Mouse (Mus musculus): ENCODE data around the gene 1700020L24Rik. TPM values are rescaled to one million over a fixed set of nuclear protein-coding genes. Genes with fewer than 3 reads are reported as not detected.
A peak's percentile ranks its signal among the peaks of the same experiment; 100 is the strongest.

Gene 1700020L24Rik
- polyA plus RNA-seq, 1 experiment from 2014 or later = 0.29 TPM

DNA sequence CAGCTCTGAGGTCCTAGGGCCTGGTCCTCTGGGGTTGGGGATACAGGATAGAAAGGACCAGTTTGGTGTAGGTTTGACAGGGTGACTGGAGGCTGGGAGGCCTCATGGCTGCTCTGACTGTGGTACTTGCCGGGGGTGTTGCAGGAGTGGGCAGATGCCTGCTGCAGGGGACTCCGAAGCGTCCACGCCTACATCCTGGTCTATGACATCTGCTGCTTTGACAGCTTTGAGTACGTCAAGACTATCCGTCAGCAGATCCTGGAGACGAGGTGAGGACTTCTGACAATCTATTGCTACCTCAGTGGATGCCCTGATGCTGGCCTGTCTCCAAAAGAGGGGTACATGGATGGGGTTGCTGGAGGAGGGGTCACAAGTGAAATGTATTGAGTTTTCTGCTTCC is 19.8 kb upstream of the 1700020L24Rik start:
- H3K4me1 ChIP-seq = peaks cover 11% of the 10 kb centered on the region
- H3K36me3 ChIP-seq = no peaks in the 10 kb centered on the region
- H3K4me3 ChIP-seq = no peak overlapping the region
- no peak for ATAC-seq (ENCODE audit: low FRiP score, low read depth)
- no peak overlapping the region for H3K4me2 ChIP-seq (replicated peaks)
- H3K9ac ChIP-seq (replicated peaks) = no peak overlapping the region
- WGBS = 82% methylated on average over 7 of the region's 7 CpGs
- no peak overlapping the region for H3K27ac ChIP-seq (replicated peaks)
- no peaks in the 10 kb centered on the region for H3K9me3 ChIP-seq
- H3K27me3 ChIP-seq = peaks cover 69% of the 10 kb centered on the region

DNA sequence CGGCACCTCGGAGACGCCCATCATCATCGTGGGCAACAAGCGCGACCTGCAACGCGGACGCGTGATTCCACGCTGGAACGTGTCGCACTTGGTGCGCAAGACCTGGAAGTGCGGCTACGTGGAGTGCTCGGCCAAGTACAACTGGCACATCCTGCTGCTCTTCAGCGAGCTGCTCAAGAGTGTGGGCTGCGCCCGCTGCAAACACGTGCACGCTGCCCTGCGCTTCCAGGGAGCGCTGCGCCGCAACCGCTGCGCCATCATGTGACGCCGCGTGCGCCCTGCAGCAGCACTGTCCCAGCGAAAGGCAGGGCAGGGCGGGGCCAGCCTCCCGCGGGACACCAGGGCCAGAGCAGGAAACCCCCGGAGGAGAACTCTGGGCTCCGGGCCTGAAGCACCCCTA is 18.9 kb upstream of the 1700020L24Rik start:
- ATAC-seq (ENCODE audit: low FRiP score, low read depth) = peak; percentile 38; the same call in 1 of the 2 replicates
- peaks cover 71% of the 10 kb centered on the region for H3K27me3 ChIP-seq
- H3K4me1 ChIP-seq = peaks cover 11% of the 10 kb centered on the region
- 7% methylated on average over 38 of the region's 38 CpGs for WGBS
- no peaks in the 10 kb centered on the region for H3K36me3 ChIP-seq
- no peak overlapping the region for H3K9ac ChIP-seq (replicated peaks)
- H3K27ac ChIP-seq (replicated peaks) = no peak overlapping the region
- H3K4me3 ChIP-seq = peak overlapping the region; percentile 24; the same call in 1 of the 2 replicates
- no peaks in the 10 kb centered on the region for H3K9me3 ChIP-seq
- peak overlapping the region; percentile 41 for H3K4me2 ChIP-seq (replicated peaks)

DNA sequence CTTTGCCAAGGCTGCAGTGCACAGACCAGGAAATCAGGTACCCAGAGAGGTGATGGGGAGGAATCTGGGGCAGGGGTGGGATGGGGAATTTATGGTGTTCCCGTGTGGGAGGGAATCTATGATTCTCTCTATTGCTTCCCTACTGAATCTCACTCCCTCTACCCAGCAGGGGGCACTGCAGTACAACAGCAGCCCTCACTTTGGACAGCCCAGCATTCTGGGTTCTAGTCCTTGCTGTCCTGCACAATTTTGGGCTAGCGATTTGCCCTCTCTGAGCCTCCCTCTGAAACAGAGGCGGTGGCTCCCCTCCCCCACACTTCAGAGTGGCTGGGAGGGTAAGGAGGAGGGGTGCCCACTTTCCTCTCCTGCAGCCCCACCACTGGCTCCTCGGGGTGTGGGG is 17.1 kb upstream of the 1700020L24Rik start:
- ATAC-seq (ENCODE audit: low FRiP score, low read depth) = no peak
- 36% methylated on average over 4 of the region's 4 CpGs for WGBS
- Histone ChIP-seq H3K4me3 (no peak overlapping the region), H3K9ac (replicated peaks) (no peak overlapping the region), H3K9me3 (no peaks in the 10 kb centered on the region), H3K27me3 (peaks cover 77% of the 10 kb centered on the region), H3K4me2 (replicated peaks) (no peak overlapping the region), H3K36me3 (no peaks in the 10 kb centered on the region), H3K27ac (replicated peaks) (no peak overlapping the region), H3K4me1 (peaks cover 11% of the 10 kb centered on the region)

DNA sequence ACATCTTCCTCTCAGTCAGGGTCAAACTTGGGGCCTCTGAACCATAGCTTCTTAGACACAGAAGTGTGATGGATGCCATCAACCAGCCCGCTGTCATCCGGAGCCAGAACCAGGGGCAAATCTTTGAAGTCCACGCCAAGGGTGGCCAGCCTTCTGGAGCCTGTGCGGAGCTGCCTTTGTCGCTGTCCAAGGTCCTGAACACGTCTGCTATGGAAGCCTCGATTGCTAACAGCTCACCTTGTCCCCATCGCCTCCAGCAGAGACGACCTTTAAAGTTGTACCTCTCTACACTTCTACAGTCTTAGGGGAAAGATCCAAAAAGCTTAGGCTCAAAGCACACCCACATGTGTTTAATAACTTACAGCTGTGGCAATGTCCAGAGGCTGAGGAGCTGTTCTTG is 16.2 kb upstream of the 1700020L24Rik start:
- Histone ChIP-seq H3K4me2 (replicated peaks) (no peak overlapping the region), H3K36me3 (no peaks in the 10 kb centered on the region), H3K27me3 (peaks cover 73% of the 10 kb centered on the region), H3K27ac (replicated peaks) (no peak overlapping the region), H3K9ac (replicated peaks) (no peak overlapping the region), H3K4me3 (no peak overlapping the region), H3K4me1 (peaks cover 11% of the 10 kb centered on the region), H3K9me3 (no peaks in the 10 kb centered on the region)
- ATAC-seq (ENCODE audit: low FRiP score, low read depth) = no peak
- 6% methylated on average over 9 of the region's 9 CpGs for WGBS

DNA sequence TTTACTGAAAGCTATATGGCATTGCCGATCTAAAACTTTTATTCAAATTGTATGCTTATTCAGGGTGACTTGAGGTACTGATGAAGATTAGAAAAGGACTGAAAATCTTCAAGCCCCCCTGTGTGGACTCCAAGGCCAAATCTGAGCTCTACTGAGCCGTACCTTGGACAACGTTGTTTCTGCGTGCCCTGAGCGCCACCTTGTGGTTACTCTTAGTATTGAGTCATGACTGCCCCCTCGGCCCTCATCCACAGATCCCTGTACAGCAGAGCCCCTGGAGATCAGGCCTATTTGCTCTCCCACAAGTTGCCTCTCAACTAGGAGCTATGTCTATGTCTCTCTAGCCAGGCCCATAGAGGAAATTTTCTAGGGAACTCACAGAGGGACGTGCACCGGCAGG is 12.8 kb upstream of the 1700020L24Rik start:
- Histone ChIP-seq H3K9ac (replicated peaks) (no peak overlapping the region), H3K36me3 (no peaks in the 10 kb centered on the region), H3K4me2 (replicated peaks) (no peak overlapping the region), H3K27ac (replicated peaks) (no peak overlapping the region), H3K27me3 (peaks cover 71% of the 10 kb centered on the region), H3K9me3 (no peaks in the 10 kb centered on the region), H3K4me3 (no peak overlapping the region), H3K4me1 (peaks cover 3% of the 10 kb centered on the region; the same call in 1 of the 2 replicates)
- peak; percentile 34; the same call in 1 of the 2 replicates for ATAC-seq (ENCODE audit: low FRiP score, low read depth)
- WGBS = 10% methylated on average over 8 of the region's 8 CpGs

DNA sequence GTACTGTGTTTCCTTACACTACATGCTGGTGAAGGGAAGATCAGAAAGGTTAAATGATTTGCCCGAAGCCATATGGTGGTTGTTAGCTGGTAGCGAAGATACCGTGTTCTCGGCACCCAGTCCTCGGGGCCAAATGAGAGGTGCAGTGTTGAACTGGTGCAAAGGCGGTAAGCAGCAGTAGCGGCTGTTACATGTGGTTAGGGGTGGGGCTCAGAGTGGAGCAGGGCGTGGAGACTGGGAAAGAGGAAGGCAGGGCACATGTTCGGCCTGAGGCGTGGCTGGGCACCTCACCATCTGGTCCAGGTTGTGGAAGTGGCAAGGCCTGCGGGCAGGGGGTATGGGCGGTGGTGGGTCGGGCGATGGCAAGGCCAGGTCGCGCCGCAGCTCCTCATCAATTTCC is 10.5 kb upstream of the 1700020L24Rik start:
- 48% methylated on average over 12 of the region's 17 CpGs for WGBS
- peaks cover 51% of the 10 kb centered on the region for H3K27me3 ChIP-seq
- no peak overlapping the region for H3K4me2 ChIP-seq (replicated peaks)
- no peak overlapping the region for H3K4me3 ChIP-seq
- no peak overlapping the region for H3K27ac ChIP-seq (replicated peaks)
- no peak overlapping the region for H3K9ac ChIP-seq (replicated peaks)
- no peaks in the 10 kb centered on the region for H3K36me3 ChIP-seq
- peaks cover 3% of the 10 kb centered on the region; the same call in 1 of the 2 replicates for H3K4me1 ChIP-seq
- H3K9me3 ChIP-seq = no peaks in the 10 kb centered on the region
- ATAC-seq (ENCODE audit: low FRiP score, low read depth) = no peak

DNA sequence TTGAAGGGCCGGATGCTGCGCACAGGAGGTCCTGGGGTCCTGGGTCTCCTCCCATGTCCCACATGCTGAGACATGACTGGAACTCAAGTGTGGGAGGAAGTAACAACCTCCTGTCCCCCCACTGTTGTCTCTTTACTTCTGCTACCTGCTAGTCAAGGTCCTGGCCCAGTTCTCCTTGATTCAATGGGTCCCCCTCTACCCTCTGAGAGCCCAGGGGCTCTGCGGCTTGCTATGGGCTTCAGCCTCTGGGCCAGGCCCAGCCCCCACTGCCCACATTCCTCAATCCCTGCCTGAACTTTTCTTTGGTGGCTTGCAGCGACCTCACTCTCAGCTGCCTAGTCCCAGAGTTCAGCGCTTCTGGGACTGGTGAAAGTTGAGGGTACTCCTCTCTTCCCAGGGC is 8.1 kb upstream of the 1700020L24Rik start, which contains the start of gene Gas2l2:
Gene Gas2l2 (minus strand): TSS at position 101 of the 400 bp plus-strand sequence.
- H3K27me3 ChIP-seq = peaks cover 35% of the 10 kb centered on the region
- H3K9me3 ChIP-seq = no peaks in the 10 kb centered on the region
- H3K4me3 ChIP-seq = no peak within 1 kb of the TSS
- H3K27ac ChIP-seq (replicated peaks) = no peak within 1 kb of the TSS
- H3K9ac ChIP-seq (replicated peaks) = no peak within 1 kb of the TSS
- ATAC-seq (ENCODE audit: low FRiP score, low read depth) = no peak
- no peaks in the 10 kb centered on the region for H3K36me3 ChIP-seq
- no peak within 1 kb of the TSS for H3K4me2 ChIP-seq (replicated peaks)
- WGBS = 56% methylated on average over 5 of the region's 5 CpGs
- peaks cover 3% of the 10 kb centered on the region; the same call in 1 of the 2 replicates for H3K4me1 ChIP-seq

DNA sequence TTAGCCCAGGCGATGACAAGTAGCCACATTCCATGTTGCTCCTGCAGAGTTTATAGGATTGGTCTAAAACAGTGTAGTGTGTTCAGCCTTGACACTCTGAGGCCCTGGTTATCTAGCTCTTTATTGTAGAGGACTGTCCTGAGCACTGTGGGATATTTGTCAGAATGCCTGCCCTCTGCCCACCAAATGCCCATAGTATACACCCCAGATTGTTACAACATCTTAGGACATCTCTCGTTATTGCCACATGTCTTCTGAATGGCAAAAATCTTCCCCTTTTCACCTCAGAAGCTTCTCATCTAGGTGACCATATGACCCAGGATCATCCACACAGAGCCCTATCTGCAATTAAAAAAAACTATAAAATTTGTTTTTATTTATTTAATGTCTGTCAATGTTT is 4.9 kb upstream of the 1700020L24Rik start:
- no peak for ATAC-seq (ENCODE audit: low FRiP score, low read depth)
- H3K9ac ChIP-seq (replicated peaks) = no peak overlapping the region
- WGBS = 88% methylated on average over 2 of the region's 2 CpGs
- no peak overlapping the region for H3K4me3 ChIP-seq
- no peak overlapping the region for H3K27ac ChIP-seq (replicated peaks)
- H3K4me2 ChIP-seq (replicated peaks) = no peak overlapping the region
- H3K9me3 ChIP-seq = no peaks in the 10 kb centered on the region
- peaks cover 3% of the 10 kb centered on the region; the same call in 1 of the 2 replicates for H3K4me1 ChIP-seq
- H3K27me3 ChIP-seq = peaks cover 28% of the 10 kb centered on the region
- H3K36me3 ChIP-seq = no peaks in the 10 kb centered on the region

DNA sequence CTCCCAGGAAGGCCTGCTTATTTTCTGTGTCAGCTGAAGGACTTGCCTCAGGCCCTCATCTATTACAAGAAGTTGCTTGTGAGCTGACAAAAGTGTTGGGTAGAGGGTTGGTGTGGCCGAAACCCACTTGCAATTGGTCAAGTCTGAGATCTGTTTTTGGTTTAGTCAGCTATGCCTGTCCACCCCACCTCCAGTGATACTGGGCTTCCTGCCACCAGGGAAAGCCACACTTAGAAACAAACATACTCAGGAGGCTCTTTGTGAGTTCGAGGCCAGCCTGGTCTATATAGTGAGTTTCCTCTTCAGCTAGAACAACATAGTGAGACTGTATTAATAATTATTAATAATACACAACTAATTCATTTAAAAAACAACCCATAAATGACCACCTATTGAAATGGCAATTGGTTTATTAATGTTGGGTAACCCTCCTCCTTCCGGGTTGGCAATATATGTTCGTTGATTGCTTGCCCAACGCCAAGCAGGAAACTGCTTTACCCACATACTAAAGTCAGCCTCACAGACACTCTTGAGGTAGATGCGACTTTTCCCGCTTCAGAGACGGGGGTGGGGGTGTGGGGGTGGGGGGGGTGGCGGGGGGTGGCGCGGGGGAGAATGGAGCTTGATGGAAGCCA is 2.1 kb downstream of the 1700020L24Rik start:
- Histone ChIP-seq H3K36me3 (no peaks in the 10 kb centered on the region), H3K4me3 (peak overlapping the region; percentile 50), H3K4me1 (0 out of 2 replicates have a peak, but pooled peaks cover 7% of the 10 kb centered on the region), H3K27me3 (peaks cover 56% of the 10 kb centered on the region), H3K4me2 (replicated peaks) (peak overlapping the region; percentile 82), H3K9ac (replicated peaks) (peak overlapping the region; percentile 63; the same call in 1 of the 2 replicates), H3K9me3 (no peaks in the 10 kb centered on the region), H3K27ac (replicated peaks) (no peak overlapping the region)
- 46% methylated on average over 8 of the region's 11 CpGs for WGBS
- ATAC-seq (ENCODE audit: low FRiP score, low read depth) = no peak

DNA sequence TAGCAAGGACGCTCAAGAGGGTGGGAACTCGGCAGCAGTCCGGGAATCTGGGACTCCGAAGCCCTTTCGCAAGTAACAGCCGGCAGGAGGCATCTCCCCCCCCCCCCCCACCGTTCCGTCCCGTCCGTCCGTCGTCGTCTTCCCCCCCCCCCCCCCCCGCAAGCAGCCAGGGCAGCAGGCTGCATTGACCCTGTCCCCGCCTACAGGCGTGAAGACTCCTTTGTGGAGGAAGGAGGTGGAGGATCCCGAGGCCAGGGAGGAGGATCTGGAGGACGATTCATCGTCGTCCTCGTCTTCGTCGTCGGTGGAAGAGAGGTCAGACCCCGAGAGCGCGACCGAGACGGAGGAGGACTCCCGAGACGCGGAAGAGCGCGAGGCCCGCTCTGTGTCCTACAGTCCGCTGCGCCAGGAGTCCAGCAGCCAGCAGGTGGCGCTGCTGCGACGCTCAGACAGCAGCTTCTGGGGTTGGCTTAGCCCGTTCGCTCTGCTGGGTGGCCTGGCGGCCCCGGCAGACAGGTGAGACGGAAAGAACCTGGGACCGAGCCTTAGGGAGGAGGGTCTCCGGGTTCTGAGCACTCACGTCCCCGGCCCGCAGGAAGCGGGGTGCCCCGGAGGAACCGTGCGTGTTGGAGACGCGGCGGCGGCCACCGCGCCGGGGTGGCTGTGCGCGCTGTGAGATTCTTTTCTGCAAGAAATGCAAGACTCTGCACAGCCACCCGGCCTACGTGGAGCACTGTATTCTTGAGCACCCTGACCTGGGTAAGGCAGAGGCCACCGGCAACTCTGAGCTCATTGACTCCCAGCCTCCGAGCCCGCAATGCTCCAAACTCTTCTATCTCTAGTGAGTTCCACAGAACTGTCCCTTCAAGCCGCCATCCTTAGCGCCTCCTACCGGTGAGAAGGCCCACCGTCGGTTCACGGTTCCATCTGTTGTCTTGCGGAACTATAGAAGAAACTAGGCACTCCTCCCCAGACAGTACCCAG is 2.9 kb downstream of the 1700020L24Rik start:
- Histone ChIP-seq H3K9me3 (no peaks in the 10 kb centered on the region), H3K27me3 (peaks cover 60% of the 10 kb centered on the region), H3K4me2 (replicated peaks) (peak overlapping the region; percentile 82), H3K9ac (replicated peaks) (peak overlapping the region; percentile 63), H3K4me1 (peaks cover 11% of the 10 kb centered on the region), H3K27ac (replicated peaks) (no peak overlapping the region), H3K4me3 (peak overlapping the region; percentile 50), H3K36me3 (no peaks in the 10 kb centered on the region)
- under 1% methylated on average over 68 of the region's 75 CpGs for WGBS
- ATAC-seq (ENCODE audit: low FRiP score, low read depth) = peak; percentile 93

DNA sequence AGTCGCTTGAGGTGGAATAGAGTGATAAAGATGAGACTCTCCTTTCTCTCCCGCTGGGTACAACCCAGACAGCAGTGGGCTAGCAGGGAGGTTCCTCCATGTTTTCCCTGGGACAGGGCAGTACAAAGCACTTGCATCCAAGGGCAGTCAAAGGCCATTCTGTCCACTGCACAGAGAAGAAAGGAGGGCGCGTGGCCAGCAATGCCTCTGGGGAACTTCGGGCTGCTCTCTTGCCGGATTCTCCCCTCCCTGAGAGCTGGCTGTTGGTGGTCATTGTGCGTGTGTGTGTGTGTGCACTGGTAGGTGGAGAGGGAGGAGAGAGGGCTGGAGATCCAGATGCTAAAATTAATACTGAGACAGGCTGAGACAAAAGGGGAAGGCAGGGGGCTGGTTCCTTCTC is 3.8 kb downstream of the 1700020L24Rik start:
- Histone ChIP-seq H3K36me3 (no peaks in the 10 kb centered on the region), H3K4me2 (replicated peaks) (no peak overlapping the region), H3K27ac (replicated peaks) (no peak overlapping the region), H3K9ac (replicated peaks) (no peak overlapping the region), H3K4me3 (0 out of 2 replicates have a peak overlapping the region, but pooled peaks have one; percentile 50), H3K4me1 (peaks cover 11% of the 10 kb centered on the region), H3K9me3 (no peaks in the 10 kb centered on the region), H3K27me3 (peaks cover 69% of the 10 kb centered on the region)
- no peak for ATAC-seq (ENCODE audit: low FRiP score, low read depth)
- 50% methylated on average over 6 of the region's 7 CpGs for WGBS
